Mouse (Mus musculus): ENCODE measurements around the gene Ube2q1. TPM values are rescaled to one million over a fixed set of nuclear protein-coding genes. Genes with fewer than 3 reads are reported as not detected.
A peak's percentile ranks its signal among the peaks of the same experiment; 100 is the strongest.

Gene Ube2q1
- total and polyA plus RNA-seq, 2 experiments from 2014 or later, result 9.9 to 71.9 TPM

- no peak overlapping the region for H3K27ac ChIP-seq (ENCODE audit: low read depth, low read length)
- TF ChIP-seq CTCF (IDR thresholded peaks at IDR 0.05; ENCODE audit: low read depth), result no peak
- WGBS, result 14% methylated on average over 1 of the region's 1 CpGs
- no peak for DNase-seq
- no peak overlapping the region for H3K4me2 ChIP-seq (ENCODE audit: low read depth)
- H3K27me3 ChIP-seq (ENCODE audit: insufficient read depth, low read length), result no peaks in the 10 kb centered on the region
- peak; percentile 8; the same call in 1 of the 2 replicates for ATAC-seq
- no peaks in the 10 kb centered on the region for H3K9me3 ChIP-seq (ENCODE audit: low read length)
- H3K4me1 ChIP-seq (ENCODE audit: insufficient read depth), result no peaks in the 10 kb centered on the region
- H3K4me3 ChIP-seq (ENCODE audit: low read depth, low read length), result no peak overlapping the region
- H3K9ac ChIP-seq, result no peak overlapping the region
- H3K36me3 ChIP-seq (ENCODE audit: insufficient read depth), result peaks cover 83% of the 10 kb centered on the region
These were observed 21.1 kb upstream of the Ube2q1 start for GRCm38 (mm10) chr3:89752307-89752706.

- H3K36me3 ChIP-seq (ENCODE audit: insufficient read depth), result peaks cover 71% of the 10 kb centered on the region
- no peak for TF ChIP-seq CTCF (IDR thresholded peaks at IDR 0.05; ENCODE audit: low read depth)
- 77% methylated on average over 6 of the region's 6 CpGs for WGBS
- no peak for ATAC-seq
- no peak overlapping the region for H3K9ac ChIP-seq
- H3K27me3 ChIP-seq (ENCODE audit: insufficient read depth, low read length), result no peaks in the 10 kb centered on the region
- no peak overlapping the region for H3K27ac ChIP-seq (ENCODE audit: low read depth, low read length)
- no peak overlapping the region for H3K4me3 ChIP-seq (ENCODE audit: low read depth, low read length)
- H3K4me1 ChIP-seq (ENCODE audit: insufficient read depth), result peaks cover 11% of the 10 kb centered on the region; the same call in 1 of the 2 replicates
- H3K9me3 ChIP-seq (ENCODE audit: low read length), result no peaks in the 10 kb centered on the region
- H3K4me2 ChIP-seq (ENCODE audit: low read depth), result no peak overlapping the region
- no peak for DNase-seq
These were observed 18.1 kb upstream of the Ube2q1 start for GRCm38 (mm10) chr3:89755283-89755682.

- no peak overlapping the region for H3K4me3 ChIP-seq (ENCODE audit: low read depth, low read length)
- ATAC-seq (no peak), DNase-seq (no peak)
- H3K9ac ChIP-seq, result no peak overlapping the region
- H3K4me1 ChIP-seq (ENCODE audit: insufficient read depth), result peaks cover 13% of the 10 kb centered on the region; the same call in 1 of the 2 replicates
- 65% methylated on average over 2 of the region's 2 CpGs for WGBS
- no peaks in the 10 kb centered on the region for H3K9me3 ChIP-seq (ENCODE audit: low read length)
- H3K36me3 ChIP-seq (ENCODE audit: insufficient read depth), result peaks cover 72% of the 10 kb centered on the region
- TF ChIP-seq CTCF (IDR thresholded peaks at IDR 0.05; ENCODE audit: low read depth), result no peak
- no peak overlapping the region for H3K4me2 ChIP-seq (ENCODE audit: low read depth)
- H3K27me3 ChIP-seq (ENCODE audit: insufficient read depth, low read length), result no peaks in the 10 kb centered on the region
- H3K27ac ChIP-seq (ENCODE audit: low read depth, low read length), result no peak overlapping the region
These were observed 15.6 kb upstream of the Ube2q1 start for GRCm38 (mm10) chr3:89757851-89758250.

- DNase-seq (no peak), ATAC-seq (no peak)
- H3K27ac ChIP-seq (ENCODE audit: low read depth, low read length), result no peak overlapping the region
- 44% methylated on average over 2 of the region's 3 CpGs for WGBS
- H3K4me2 ChIP-seq (ENCODE audit: low read depth), result 0 out of 2 replicates have a peak overlapping the region, but pooled peaks have one; percentile 8
- H3K9me3 ChIP-seq (ENCODE audit: low read length), result no peaks in the 10 kb centered on the region
- H3K4me1 ChIP-seq (ENCODE audit: insufficient read depth), result peaks cover 22% of the 10 kb centered on the region; the same call in 1 of the 2 replicates
- peaks cover 63% of the 10 kb centered on the region for H3K36me3 ChIP-seq (ENCODE audit: insufficient read depth)
- H3K27me3 ChIP-seq (ENCODE audit: insufficient read depth, low read length), result no peaks in the 10 kb centered on the region
- TF ChIP-seq CTCF (IDR thresholded peaks at IDR 0.05; ENCODE audit: low read depth), result no peak
- H3K9ac ChIP-seq, result peak overlapping the region; percentile 37; the same call in 1 of the 2 replicates
- H3K4me3 ChIP-seq (ENCODE audit: low read depth, low read length), result no peak overlapping the region
These were observed 13.6 kb upstream of the Ube2q1 start for GRCm38 (mm10) chr3:89759786-89760185.

GRCm38 (mm10) chr3:89764119-89764724 lies 9.2 kb upstream of the Ube2q1 start, which contains the start of gene Chrnb2:
Gene Chrnb2 (minus strand): TSS chr3:89764632.
- 1% methylated on average over 36 of the region's 36 CpGs for WGBS
- Histone ChIP-seq H3K4me2 (ENCODE audit: low read depth) (peak within 1 kb of the TSS; percentile 70), H3K4me3 (ENCODE audit: low read depth, low read length) (peak within 1 kb of the TSS; percentile 71), H3K36me3 (ENCODE audit: insufficient read depth) (peaks cover 38% of the 10 kb centered on the region), H3K9me3 (ENCODE audit: low read length) (no peaks in the 10 kb centered on the region), H3K27ac (ENCODE audit: low read depth, low read length) (peak within 1 kb of the TSS; percentile 74), H3K27me3 (ENCODE audit: insufficient read depth, low read length) (no peaks in the 10 kb centered on the region), H3K9ac (peak within 1 kb of the TSS; percentile 75), H3K4me1 (ENCODE audit: insufficient read depth) (peaks cover 19% of the 10 kb centered on the region; the same call in 1 of the 2 replicates)
- ATAC-seq (peak; percentile 89), DNase-seq (peak; percentile 73)
- TF ChIP-seq CTCF (IDR thresholded peaks at IDR 0.05; ENCODE audit: low read depth), result no peak

- no peaks in the 10 kb centered on the region for H3K9me3 ChIP-seq (ENCODE audit: low read length)
- peaks cover 16% of the 10 kb centered on the region for H3K4me1 ChIP-seq (ENCODE audit: insufficient read depth)
- 76% methylated on average over 7 of the region's 7 CpGs for whole genome bisulfite sequencing
- 0 out of 2 replicates have a peak, but pooled peaks cover 5% of the 10 kb centered on the region for H3K36me3 ChIP-seq (ENCODE audit: insufficient read depth)
- no peak overlapping the region for H3K9ac ChIP-seq
- H3K4me3 ChIP-seq (ENCODE audit: low read depth, low read length), result no peak overlapping the region
- no peak overlapping the region for H3K27ac ChIP-seq (ENCODE audit: low read depth, low read length)
- no peak for ATAC-seq
- no peak overlapping the region for H3K4me2 ChIP-seq (ENCODE audit: low read depth)
- no peaks in the 10 kb centered on the region for H3K27me3 ChIP-seq (ENCODE audit: insufficient read depth, low read length)
- no peak for TF ChIP-seq CTCF (IDR thresholded peaks at IDR 0.05; ENCODE audit: low read depth)
- no peak for DNase-seq
These were observed 3.8 kb upstream of the Ube2q1 start for GRCm38 (mm10) chr3:89769584-89769983.

GRCm38 (mm10) chr3:89770425-89771002 lies 2.9 kb upstream of the Ube2q1 start:
- Histone ChIP-seq H3K4me1 (ENCODE audit: insufficient read depth) (peaks cover 25% of the 10 kb centered on the region), H3K27ac (ENCODE audit: low read depth, low read length) (no peak overlapping the region), H3K9ac (no peak overlapping the region), H3K27me3 (ENCODE audit: insufficient read depth, low read length) (no peaks in the 10 kb centered on the region), H3K9me3 (ENCODE audit: low read length) (no peaks in the 10 kb centered on the region), H3K36me3 (ENCODE audit: insufficient read depth) (0 out of 2 replicates have a peak, but pooled peaks cover 5% of the 10 kb centered on the region), H3K4me3 (ENCODE audit: low read depth, low read length) (no peak overlapping the region), H3K4me2 (ENCODE audit: low read depth) (no peak overlapping the region)
- no peak for ATAC-seq
- TF ChIP-seq CTCF (IDR thresholded peaks at IDR 0.05; ENCODE audit: low read depth), result no peak
- 57% methylated on average over 2 of the region's 2 CpGs for WGBS
- no peak for DNase-seq
